Mouse (Mus musculus) left cerebral cortex, postnatal 4 days (tissue): ENCODE measurements at regions not wholly inside any gene's neighbourhood (a gene's known extent, or its start where the extent isn't known, plus 50 kb on each side); places are given as distances from the start of the nearest gene placed in this dataset.

Experiments used
- DNase-seq: peaks from one replicate; pipeline ENCODE4 v3.0.0-alpha.2; 2022
- intact Hi-C: fragments of 180-260 bp; cut with DNase I; formaldehyde crosslinking; loops from one replicate; pipeline ENCODE4 v1.15.1; 2025

GRCm38 (mm10) chr3:120541556-120542476 is 629.7 kb downstream of the Rwdd3 start:
- intact Hi-C loops, result no loop called here
- no peak for DNase-seq

GRCm38 (mm10) chr3:120533901-120534300 is 637.6 kb downstream of the Rwdd3 start:
- intact Hi-C loops, result no loop called here
- no peak for DNase-seq

- DNase-seq, result no peak
- intact Hi-C loops, result no loop called here
Measured at GRCm38 (mm10) chr3:120531880-120532580, 639.5 kb downstream of the Rwdd3 start.

GRCm38 (mm10) chr3:120511651-120512050 is 659.8 kb downstream of the Rwdd3 start:
- intact Hi-C loops, result no loop called here
- DNase-seq, result no peak

- DNase-seq, result no peak
- intact Hi-C loops, result no loop called here
Measured at GRCm38 (mm10) chr3:120498937-120499336, 672.6 kb downstream of the Rwdd3 start.

GRCm38 (mm10) chr3:120477934-120478333 is 693.6 kb downstream of the Rwdd3 start:
- DNase-seq, result no peak

GRCm38 (mm10) chr3:120477232-120477631 is 693.0 kb upstream of the Ptbp2 start:
- intact Hi-C loops, result no loop called here
- no peak for DNase-seq

More at GRCm38 (mm10) chr3:120477934-120478333, 693.6 kb downstream of the Rwdd3 start:
- intact Hi-C loops, result no loop called here

GRCm38 (mm10) chr3:120473645-120474038 is 689.4 kb upstream of the Ptbp2 start:
- DNase-seq, result peak; percentile 52
- intact Hi-C loops, result no loop called here

- DNase-seq, result peak; percentile 2
- intact Hi-C loops, result no loop called here
Measured at GRCm38 (mm10) chr3:120472687-120473644, 688.7 kb upstream of the Ptbp2 start.

- DNase-seq, result no peak
- intact Hi-C loops, result no loop called here
Measured at GRCm38 (mm10) chr3:120471878-120472444, 687.7 kb upstream of the Ptbp2 start.

GRCm38 (mm10) chr3:120468887-120469286 is 684.6 kb upstream of the Ptbp2 start:
- intact Hi-C loops, result no loop called here
- DNase-seq, result no peak

GRCm38 (mm10) chr3:120460717-120461116 is 676.5 kb upstream of the Ptbp2 start:
- intact Hi-C loops, result no loop called here
- no peak for DNase-seq

- intact Hi-C loops, result no loop called here
- no peak for DNase-seq
Measured at GRCm38 (mm10) chr3:120457912-120458311, 673.6 kb upstream of the Ptbp2 start.

GRCm38 (mm10) chr3:120441127-120441526 is 656.9 kb upstream of the Ptbp2 start:
- no peak for DNase-seq
- intact Hi-C loops, result no loop called here

- no peak for DNase-seq
- intact Hi-C loops, result no loop called here
Measured at GRCm38 (mm10) chr3:120430285-120430684, 646.0 kb upstream of the Ptbp2 start.

- no peak for DNase-seq
- intact Hi-C loops, result no loop called here
Measured at GRCm38 (mm10) chr3:120416634-120417033, 632.4 kb upstream of the Ptbp2 start.

GRCm38 (mm10) chr3:120375688-120376289 is 591.5 kb upstream of the Ptbp2 start:
- intact Hi-C loops, result no loop called here
- DNase-seq, result no peak

- intact Hi-C loops, result no loop called here
- no peak for DNase-seq
Measured at GRCm38 (mm10) chr3:120342747-120343377, 558.6 kb upstream of the Ptbp2 start.

- no peak for DNase-seq
- intact Hi-C loops, result no loop called here
Measured at GRCm38 (mm10) chr3:120341882-120342281, 557.6 kb upstream of the Ptbp2 start.
